Mouse (Mus musculus) thymus, postnatal 14 days (tissue): ENCODE measurements at regions not wholly inside any gene's neighbourhood (a gene's known extent, or its start where the extent isn't known, plus 50 kb on each side); places are given as distances from the start of the nearest gene placed in this dataset.
A peak's percentile ranks its signal among the peaks of the same experiment; 100 is the strongest.

ENCODE experiments used
- DNase-seq: peaks from one replicate; pipeline ENCODE4 v3.0.0; 2021

- no peak for DNase-seq
Measured at GRCm38 (mm10) chr10:45763160-45763955, 185.7 kb downstream of the Hace1 start.

GRCm38 (mm10) chr10:45779720-45780119 is 202.1 kb downstream of the Hace1 start:
- DNase-seq: no peak

GRCm38 (mm10) chr10:45783026-45783425 is 205.4 kb downstream of the Hace1 start:
- no peak for DNase-seq

GRCm38 (mm10) chr10:45783461-45784149 is 206.0 kb downstream of the Hace1 start:
- no peak for DNase-seq

- no peak for DNase-seq
Measured at GRCm38 (mm10) chr10:45784150-45784479, 206.5 kb downstream of the Hace1 start.

- DNase-seq: no peak
Measured at GRCm38 (mm10) chr10:45784575-45784974, 206.9 kb downstream of the Hace1 start.

GRCm38 (mm10) chr10:45788356-45788755 is 210.7 kb downstream of the Hace1 start:
- DNase-seq: no peak

- DNase-seq: no peak
Measured at GRCm38 (mm10) chr10:45795582-45795981, 218.0 kb downstream of the Hace1 start.

GRCm38 (mm10) chr10:45800070-45800851 is 222.6 kb downstream of the Hace1 start:
- peak; percentile 14 for DNase-seq

GRCm38 (mm10) chr10:45801463-45801862 is 223.8 kb downstream of the Hace1 start:
- no peak for DNase-seq

GRCm38 (mm10) chr10:45806984-45807827 is 229.6 kb downstream of the Hace1 start:
- DNase-seq: no peak

GRCm38 (mm10) chr10:45811882-45812281 is 234.3 kb downstream of the Hace1 start:
- DNase-seq: peak; percentile 45

- no peak for DNase-seq
Measured at GRCm38 (mm10) chr10:45813804-45814203, 236.2 kb downstream of the Hace1 start.

- DNase-seq: no peak
Measured at GRCm38 (mm10) chr10:45816679-45817078, 239.1 kb downstream of the Hace1 start.

- DNase-seq: peak; percentile 25
Measured at GRCm38 (mm10) chr10:45820986-45821655, 243.5 kb downstream of the Hace1 start.

GRCm38 (mm10) chr10:45822251-45822650 is 244.6 kb downstream of the Hace1 start:
- peak; percentile 8 for DNase-seq

GRCm38 (mm10) chr10:45823612-45824011 is 246.0 kb downstream of the Hace1 start:
- DNase-seq: no peak

GRCm38 (mm10) chr10:45848654-45849053 is 271.0 kb downstream of the Hace1 start:
- no peak for DNase-seq

GRCm38 (mm10) chr10:45849841-45850240 is 272.2 kb downstream of the Hace1 start:
- DNase-seq: no peak

- DNase-seq: no peak
Measured at GRCm38 (mm10) chr10:45850625-45851024, 273.0 kb downstream of the Hace1 start.

- no peak for DNase-seq
Measured at GRCm38 (mm10) chr10:45852688-45853087, 275.1 kb downstream of the Hace1 start.

- no peak for DNase-seq
Measured at GRCm38 (mm10) chr10:45855514-45855913, 277.9 kb downstream of the Hace1 start.
